Mouse (Mus musculus) cerebellum, adult 2 months (tissue): ENCODE measurements around the gene Gprasp2.

Experiments
- CTCF ChIP-seq: fragments of 200-500 bp; IDR thresholded peaks from 2 replicates; pipeline ENCODE4 v1.5.1; 2011; ENCODE audit warnings: low read depth, mild to moderate bottlenecking, control low read depth, low read length, moderate library complexity, borderline replicate concordance; ENCODE audit not compliant: insufficient read depth
- POLR2A ChIP-seq: fragments of 200-500 bp; IDR thresholded peaks from 2 replicates; pipeline ENCODE4 v1.6.1; 2011; ENCODE audit warnings: low read length, control low read depth, borderline replicate concordance; ENCODE audit not compliant: insufficient read depth

DNA sequence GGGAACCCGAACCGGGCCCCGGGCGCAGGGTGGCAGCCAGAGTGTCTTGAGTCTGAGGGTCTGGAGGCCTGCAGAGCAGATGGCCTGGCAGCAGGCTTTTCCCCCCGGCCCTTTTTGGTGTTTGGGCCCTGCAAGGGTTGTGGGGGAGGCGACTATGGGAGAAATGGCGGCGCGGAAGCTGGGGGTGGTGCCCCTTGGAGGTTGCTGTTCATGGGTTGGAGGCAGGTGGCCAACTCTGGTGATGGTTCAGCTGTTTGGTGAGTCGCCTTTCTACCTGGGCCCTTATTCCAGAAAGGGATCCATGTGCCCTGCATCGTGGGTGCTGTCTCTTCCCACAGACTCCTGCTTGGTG lies 47.4 kb downstream of the Gprasp2 start:
- TF ChIP-seq POLR2A = no peak
- TF ChIP-seq CTCF = no peak
